Mouse (Mus musculus) embryonic facial prominence, embryonic 13.5 days (tissue): ENCODE data around the gene Ugt1a7c. TPM values are rescaled to one million over a fixed set of nuclear protein-coding genes. Genes with fewer than 3 reads are reported as not detected.
"Not testable (repeated sequence)": the region's sequence is repeated elsewhere in the genome, so short reads cannot be mapped to it uniquely, and the experiment has no call there.

Experiments
- ATAC-seq: fragments of 200-750 bp; cut with Nextera tagmentation; 2 replicates; pipeline ENCODE4 v1.8.0; 2017; ENCODE audit warnings: low read depth; ENCODE audit not compliant: insufficient number of reproducible peaks, insufficient read depth, low FRiP score, low TSS enrichment
- H3K27ac ChIP-seq: fragments of 300-500 bp; sonication (generic); 2 replicates; pipeline ENCODE4 v1.5.1; 2015; ENCODE audit warnings: moderate library complexity, mild to moderate bottlenecking, inconsistent platforms
- H3K27me3 ChIP-seq: fragments of 300-500 bp; sonication (generic); 2 replicates; pipeline ENCODE4 v1.6.1; 2015; ENCODE audit warnings: mild to moderate bottlenecking, inconsistent platforms
- H3K36me3 ChIP-seq: fragments of 300-500 bp; sonication (generic); 2 replicates; pipeline ENCODE4 v1.6.1; 2015; ENCODE audit warnings: mild to moderate bottlenecking, inconsistent platforms
- H3K4me1 ChIP-seq: fragments of 300-500 bp; sonication (generic); 2 replicates; pipeline ENCODE4 v1.6.1; 2015; ENCODE audit warnings: inconsistent platforms
- H3K4me2 ChIP-seq: fragments of 300-500 bp; sonication (generic); 2 replicates; pipeline ENCODE4 v1.6.1; 2015; ENCODE audit warnings: moderate library complexity, mild to moderate bottlenecking, inconsistent platforms
- H3K4me3 ChIP-seq: fragments of 300-500 bp; sonication (generic); 2 replicates; pipeline ENCODE4 v1.5.1; 2015; ENCODE audit warnings: mild to moderate bottlenecking, inconsistent platforms
- H3K9ac ChIP-seq: fragments of 300-500 bp; sonication (generic); 2 replicates; pipeline ENCODE4 v1.6.1; 2015; ENCODE audit warnings: mild to moderate bottlenecking, inconsistent platforms
- H3K9me3 ChIP-seq: fragments of 300-500 bp; sonication (generic); 2 replicates; pipeline ENCODE4 v1.6.1; 2016; ENCODE audit warnings: inconsistent platforms
- WGBS: fragments of 180-500 bp; shearing (Covaris S2); methylation state at CpG from one replicate; pipeline ENCODE4 v1.1.7; 2015; ENCODE audit warnings: mixed read lengths; 5-methylcytosine and 5-hydroxymethylcytosine counted together
- polyA plus RNA-seq: library from polyadenylated mRNA; unstranded; fragments of >200 nt; fragmentation: Nextera tagmentation; extraction: Ambion mirVana; gene quantifications from 2 replicates; pipeline ENCODE4 v1.2.1, GENCODE M21; 2015

Ugt1a7c gene
- polyA plus RNA-seq, 1 experiment from 2014 or later, result 1.6 TPM

DNA sequence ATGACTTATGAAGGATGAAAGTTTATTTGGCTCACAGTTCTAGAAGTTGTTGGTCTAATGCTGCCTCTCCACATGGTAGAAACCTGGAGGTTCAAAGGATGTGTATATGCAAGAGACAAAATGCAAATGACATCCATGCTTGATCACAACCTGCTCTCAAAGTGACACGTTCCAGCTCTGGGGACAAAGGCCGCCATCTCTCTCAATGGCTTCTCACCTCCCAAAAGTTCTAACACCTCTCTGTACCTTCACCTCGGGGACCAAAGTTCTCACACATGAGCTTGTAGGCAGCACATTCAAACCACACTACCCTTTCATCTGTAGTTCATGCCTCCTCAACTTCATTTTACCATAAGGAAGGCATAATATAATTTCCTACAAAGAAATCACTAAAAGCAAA is 122.7 kb downstream of the Ugt1a7c start:
- WGBS, result 41% methylated on average over 3 of the region's 3 CpGs
- Histone ChIP-seq H3K9me3 (peaks cover 47% of the 10 kb centered on the region), H3K27me3 (no peaks in the 10 kb centered on the region), H3K4me2 (no peak overlapping the region), H3K36me3 (no peaks in the 10 kb centered on the region), H3K27ac (no peak overlapping the region), H3K4me1 (no peaks in the 10 kb centered on the region), H3K9ac (no peak overlapping the region), H3K4me3 (no peak overlapping the region)
- ATAC-seq, result no peak

DNA sequence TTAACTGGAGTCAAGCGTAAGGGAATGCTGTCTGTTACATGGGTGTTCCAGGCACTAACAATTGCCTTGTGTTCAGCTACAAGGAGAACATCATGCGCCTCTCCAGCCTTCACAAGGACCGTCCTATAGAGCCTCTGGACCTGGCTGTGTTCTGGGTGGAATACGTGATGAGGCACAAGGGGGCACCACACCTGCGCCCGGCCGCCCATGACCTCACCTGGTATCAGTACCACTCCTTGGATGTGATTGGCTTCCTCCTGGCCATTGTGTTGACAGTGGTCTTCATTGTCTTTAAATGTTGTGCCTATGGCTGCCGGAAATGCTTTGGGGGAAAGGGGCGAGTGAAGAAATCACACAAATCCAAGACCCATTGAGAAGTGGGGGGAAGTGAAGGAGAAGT is 123.2 kb downstream of the Ugt1a7c start:
- Histone ChIP-seq H3K9ac (no peak overlapping the region), H3K4me3 (no peak overlapping the region), H3K27me3 (no peaks in the 10 kb centered on the region), H3K4me1 (no peaks in the 10 kb centered on the region), H3K9me3 (peaks cover 42% of the 10 kb centered on the region), H3K36me3 (no peaks in the 10 kb centered on the region), H3K4me2 (no peak overlapping the region), H3K27ac (no peak overlapping the region)
- ATAC-seq, result no peak
- 71% methylated on average over 9 of the region's 9 CpGs for WGBS

DNA sequence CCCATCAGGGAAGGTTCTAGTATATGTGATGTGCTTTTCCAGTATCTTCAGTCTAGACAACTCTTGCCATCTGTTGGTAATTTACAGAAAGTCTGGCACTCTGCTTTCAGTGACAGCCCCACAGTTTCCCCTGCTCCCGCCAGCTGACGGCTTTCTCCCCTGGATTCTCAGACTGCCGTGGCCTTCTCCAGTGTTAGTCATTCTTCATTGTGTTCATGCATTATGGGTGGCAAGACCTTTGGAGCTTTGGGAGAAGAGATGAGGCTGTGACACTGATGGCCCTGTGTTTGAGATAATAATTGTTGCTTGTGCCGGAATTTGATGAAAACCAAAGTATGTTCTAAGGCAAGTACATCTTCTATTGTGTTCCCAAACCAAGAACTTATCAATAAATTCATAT is 123.7 kb downstream of the Ugt1a7c start:
- H3K4me3 ChIP-seq, result no peak overlapping the region
- H3K36me3 ChIP-seq, result no peaks in the 10 kb centered on the region
- no peaks in the 10 kb centered on the region for H3K4me1 ChIP-seq
- WGBS, result 45% methylated on average over 4 of the region's 4 CpGs
- H3K27ac ChIP-seq, result no peak overlapping the region
- no peaks in the 10 kb centered on the region for H3K27me3 ChIP-seq
- ATAC-seq, result no peak
- H3K4me2 ChIP-seq, result no peak overlapping the region
- H3K9me3 ChIP-seq, result peaks cover 37% of the 10 kb centered on the region
- no peak overlapping the region for H3K9ac ChIP-seq

DNA sequence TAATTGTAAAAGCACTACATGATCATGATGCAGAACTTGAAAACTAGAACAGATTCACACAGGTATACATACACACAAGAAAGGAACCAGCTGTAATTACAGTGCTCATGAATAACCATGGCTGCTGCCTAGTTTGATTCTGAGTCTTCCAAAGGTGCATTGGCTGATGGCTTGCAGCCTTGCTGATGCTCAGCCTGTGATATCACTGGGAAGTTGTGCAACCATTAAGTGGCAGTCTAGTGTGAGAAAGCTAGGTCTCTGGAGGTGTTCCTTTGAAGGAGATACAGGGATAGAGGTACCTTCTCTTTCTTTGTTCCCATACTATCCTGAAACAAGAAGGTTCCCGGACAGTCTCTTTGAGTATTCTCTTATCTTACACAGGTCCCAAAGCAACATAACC is 124.2 kb downstream of the Ugt1a7c start:
- no peaks in the 10 kb centered on the region for H3K36me3 ChIP-seq
- H3K9me3 ChIP-seq, result peaks cover 32% of the 10 kb centered on the region
- H3K4me3 ChIP-seq, result no peak overlapping the region
- 18% methylated on average over 1 of the region's 1 CpGs for WGBS
- no peak for ATAC-seq
- no peak overlapping the region for H3K4me2 ChIP-seq
- no peak overlapping the region for H3K9ac ChIP-seq
- no peaks in the 10 kb centered on the region for H3K4me1 ChIP-seq
- no peak overlapping the region for H3K27ac ChIP-seq
- no peaks in the 10 kb centered on the region for H3K27me3 ChIP-seq

DNA sequence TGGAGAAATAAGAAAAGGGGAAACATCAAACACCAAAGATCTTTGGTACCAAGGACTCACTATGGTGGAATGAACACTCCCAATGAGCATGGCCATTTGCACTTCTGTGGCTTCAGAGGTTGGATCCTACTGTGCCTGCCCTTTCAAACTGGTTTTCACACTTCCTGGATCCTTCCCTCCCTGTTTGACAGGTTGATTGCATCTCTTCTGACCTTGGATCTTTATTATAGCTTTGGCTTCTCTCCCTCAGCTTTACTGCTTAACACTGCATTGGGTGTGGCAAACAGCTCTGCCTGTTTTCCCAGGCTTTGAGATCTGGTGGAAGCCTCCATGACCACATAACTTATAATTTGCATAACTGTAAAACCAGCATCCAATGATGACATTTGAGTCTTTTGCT is 125.5 kb downstream of the Ugt1a7c start:
- H3K4me2 ChIP-seq, result no peak overlapping the region
- peaks cover 23% of the 10 kb centered on the region for H3K9me3 ChIP-seq
- H3K27me3 ChIP-seq, result no peaks in the 10 kb centered on the region
- ATAC-seq, result no peak
- no peak overlapping the region for H3K27ac ChIP-seq
- H3K36me3 ChIP-seq, result no peaks in the 10 kb centered on the region
- no peak overlapping the region for H3K9ac ChIP-seq
- H3K4me1 ChIP-seq, result no peaks in the 10 kb centered on the region
- no peak overlapping the region for H3K4me3 ChIP-seq

DNA sequence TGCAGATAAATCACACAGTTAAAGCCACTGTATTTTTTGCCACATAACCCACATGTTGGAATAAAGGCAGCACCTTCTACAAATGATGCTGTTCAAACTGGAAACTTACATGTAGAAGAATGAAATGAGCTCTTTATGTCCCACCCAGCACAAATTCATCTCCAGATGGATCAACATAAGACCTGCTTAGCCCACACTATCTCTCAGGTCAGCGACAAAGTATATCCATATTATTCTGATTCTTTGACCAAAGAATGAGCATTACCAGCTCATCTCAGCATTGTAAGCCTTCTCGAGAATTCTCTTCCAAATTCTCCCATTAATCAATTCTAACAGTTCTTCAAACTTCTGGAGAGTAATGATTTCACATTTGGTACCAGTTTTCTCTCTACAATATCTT is 127.4 kb downstream of the Ugt1a7c start:
- Histone ChIP-seq H3K4me3 (no peak overlapping the region), H3K4me2 (no peak overlapping the region), H3K27me3 (no peaks in the 10 kb centered on the region), H3K4me1 (no peaks in the 10 kb centered on the region), H3K9ac (no peak overlapping the region), H3K9me3 (peaks cover 25% of the 10 kb centered on the region), H3K27ac (no peak overlapping the region), H3K36me3 (no peaks in the 10 kb centered on the region)
- WGBS, result 50% methylated on average over 2 of the region's 2 CpGs
- ATAC-seq, result no peak

DNA sequence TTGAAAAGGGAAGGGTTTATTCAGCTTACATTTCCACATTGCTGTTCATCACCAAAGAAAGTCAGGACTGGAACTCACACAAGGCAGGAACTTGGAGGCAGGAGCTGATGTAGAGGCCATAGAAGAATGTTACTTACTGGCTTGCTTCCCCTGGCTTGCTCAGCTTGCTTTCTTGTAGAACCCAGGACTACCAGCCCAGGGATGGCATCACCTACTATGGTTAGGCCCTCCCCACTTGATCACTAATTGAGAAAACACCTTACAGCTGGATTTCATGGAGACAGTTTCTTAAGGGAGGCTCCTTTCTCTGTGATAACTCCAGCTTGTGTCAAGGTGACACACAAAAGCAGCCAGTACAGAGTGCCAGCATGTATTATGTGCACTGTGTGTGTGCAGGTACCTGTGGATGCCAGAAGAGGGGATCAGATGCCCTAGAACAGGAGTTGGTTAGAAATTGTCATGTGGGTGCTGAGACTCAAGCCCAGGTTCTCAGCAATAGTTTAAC is 128.2 kb downstream of the Ugt1a7c start:
- H3K9me3 ChIP-seq, result peaks cover 28% of the 10 kb centered on the region
- not testable (repeated sequence) for H3K27me3 ChIP-seq, H3K4me3 ChIP-seq, ATAC-seq, H3K9ac ChIP-seq, H3K4me2 ChIP-seq, H3K27ac ChIP-seq, H3K36me3 ChIP-seq, H3K4me1 ChIP-seq

DNA sequence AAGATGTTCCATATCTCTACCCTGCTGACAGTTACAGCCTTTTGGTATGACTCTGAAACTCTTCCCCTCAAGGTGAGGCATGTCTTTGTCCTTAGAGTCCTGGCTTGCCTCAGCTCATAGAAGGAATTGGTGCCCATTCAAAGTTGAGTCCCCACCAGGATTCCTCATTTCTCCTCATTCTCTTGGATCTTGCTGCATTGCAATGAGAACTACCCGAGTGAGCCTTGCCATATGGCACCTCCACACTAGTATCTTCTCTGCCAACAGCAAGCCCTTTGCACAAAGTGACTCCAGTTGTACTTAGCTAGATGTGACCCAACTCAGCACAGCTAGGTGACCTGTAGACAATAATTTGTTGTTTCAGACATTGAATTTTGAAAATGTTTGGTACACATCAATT is 128.7 kb downstream of the Ugt1a7c start:
- Histone ChIP-seq H3K27ac (no peak overlapping the region), H3K4me2 (no peak overlapping the region), H3K4me1 (no peaks in the 10 kb centered on the region), H3K9me3 (peaks cover 33% of the 10 kb centered on the region), H3K4me3 (no peak overlapping the region), H3K9ac (no peak overlapping the region), H3K27me3 (no peaks in the 10 kb centered on the region), H3K36me3 (no peaks in the 10 kb centered on the region)
- WGBS, result 47% methylated on average over 1 of the region's 1 CpGs
- no peak for ATAC-seq

DNA sequence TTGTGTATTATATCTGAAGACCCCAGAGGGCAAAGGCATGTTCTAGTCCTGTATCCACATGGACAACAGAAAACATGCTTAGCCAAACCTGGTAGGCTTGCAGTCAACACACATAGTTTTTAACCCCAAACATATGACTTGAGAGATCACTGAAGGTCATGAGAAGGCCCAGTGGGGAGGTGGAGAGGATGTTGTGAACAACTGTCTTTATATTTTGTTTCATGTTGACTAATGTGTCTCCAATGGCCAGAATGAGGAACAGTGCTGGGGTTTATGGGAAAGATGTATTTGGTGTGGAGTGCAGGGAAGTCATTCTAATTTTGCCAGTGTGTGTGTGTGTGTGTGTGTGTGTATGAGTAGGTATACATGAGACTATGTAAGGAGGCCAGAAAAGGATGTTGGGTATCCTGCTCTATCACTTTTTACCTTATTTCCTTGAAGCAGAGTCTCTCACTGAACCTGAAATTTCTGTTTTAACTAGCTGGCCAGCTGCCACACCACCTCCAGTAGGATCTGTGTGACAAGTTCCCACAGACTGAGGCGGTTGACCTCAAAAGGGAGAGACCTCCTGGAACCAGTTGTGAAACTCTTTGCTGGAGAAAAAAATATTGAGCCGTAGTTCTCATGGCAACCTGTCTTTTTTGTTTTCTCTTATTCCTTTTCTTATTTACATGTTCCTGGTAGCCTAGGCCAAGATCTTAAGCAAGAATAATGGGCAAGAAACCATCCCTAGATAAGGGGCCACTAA is 129.3 kb downstream of the Ugt1a7c start:
- Histone ChIP-seq H3K9ac (no peak overlapping the region), H3K27me3 (no peaks in the 10 kb centered on the region), H3K4me1 (no peaks in the 10 kb centered on the region), H3K36me3 (no peaks in the 10 kb centered on the region), H3K27ac (no peak overlapping the region), H3K9me3 (peaks cover 39% of the 10 kb centered on the region), H3K4me2 (no peak overlapping the region), H3K4me3 (no peak overlapping the region)
- 66% methylated on average over 2 of the region's 2 CpGs for WGBS
- ATAC-seq, result no peak

DNA sequence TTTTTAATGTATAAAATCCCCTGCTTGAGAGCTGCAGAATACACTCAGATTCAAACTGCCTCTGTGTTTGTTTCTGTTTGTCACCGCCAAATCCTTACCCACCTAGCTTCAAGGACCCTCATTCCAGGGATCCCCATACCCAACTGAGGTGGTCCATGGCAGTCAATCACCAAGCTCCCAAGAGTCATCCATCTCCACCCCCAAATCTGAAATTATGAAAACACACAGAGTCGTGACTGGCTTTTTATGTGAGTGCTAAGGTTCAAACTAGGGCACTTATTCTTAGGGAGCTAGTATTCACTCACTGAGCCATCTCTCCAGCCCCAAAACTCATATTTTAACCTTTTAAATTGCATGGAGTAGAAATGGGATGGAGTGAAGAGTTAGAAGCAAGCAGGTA is 130.4 kb downstream of the Ugt1a7c start:
- H3K27me3 ChIP-seq, H3K36me3 ChIP-seq, H3K4me2 ChIP-seq, H3K4me3 ChIP-seq, H3K9ac ChIP-seq, ATAC-seq, H3K4me1 ChIP-seq, H3K27ac ChIP-seq: not testable (repeated sequence)
- WGBS, result 34% methylated on average over 2 of the region's 2 CpGs
- peaks cover 50% of the 10 kb centered on the region for H3K9me3 ChIP-seq

DNA sequence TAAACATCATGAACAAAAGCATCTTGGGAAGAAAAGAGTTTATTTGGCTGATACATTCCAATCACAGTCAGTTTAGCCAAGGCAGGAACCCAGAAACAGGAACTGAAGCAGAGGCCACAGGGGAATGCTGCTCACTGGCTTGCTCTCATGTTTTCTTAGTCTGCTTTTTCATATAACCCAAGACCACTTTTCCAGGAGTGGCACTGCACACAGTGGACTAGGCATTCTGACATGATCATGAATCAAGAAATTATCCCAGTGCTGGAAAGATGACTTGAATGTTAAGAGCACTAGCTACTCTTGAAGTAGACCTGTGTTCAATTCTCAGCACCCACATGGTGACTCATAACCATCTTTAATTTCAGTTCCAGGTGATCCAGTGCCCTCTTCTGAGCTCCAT is 130.9 kb downstream of the Ugt1a7c start:
- H3K36me3 ChIP-seq, result no peaks in the 10 kb centered on the region
- no peak overlapping the region for H3K4me3 ChIP-seq
- no peaks in the 10 kb centered on the region for H3K4me1 ChIP-seq
- H3K27me3 ChIP-seq, result no peaks in the 10 kb centered on the region
- no peak overlapping the region for H3K27ac ChIP-seq
- no peak overlapping the region for H3K4me2 ChIP-seq
- ATAC-seq, result no peak
- H3K9me3 ChIP-seq, result peaks cover 55% of the 10 kb centered on the region
- no peak overlapping the region for H3K9ac ChIP-seq

DNA sequence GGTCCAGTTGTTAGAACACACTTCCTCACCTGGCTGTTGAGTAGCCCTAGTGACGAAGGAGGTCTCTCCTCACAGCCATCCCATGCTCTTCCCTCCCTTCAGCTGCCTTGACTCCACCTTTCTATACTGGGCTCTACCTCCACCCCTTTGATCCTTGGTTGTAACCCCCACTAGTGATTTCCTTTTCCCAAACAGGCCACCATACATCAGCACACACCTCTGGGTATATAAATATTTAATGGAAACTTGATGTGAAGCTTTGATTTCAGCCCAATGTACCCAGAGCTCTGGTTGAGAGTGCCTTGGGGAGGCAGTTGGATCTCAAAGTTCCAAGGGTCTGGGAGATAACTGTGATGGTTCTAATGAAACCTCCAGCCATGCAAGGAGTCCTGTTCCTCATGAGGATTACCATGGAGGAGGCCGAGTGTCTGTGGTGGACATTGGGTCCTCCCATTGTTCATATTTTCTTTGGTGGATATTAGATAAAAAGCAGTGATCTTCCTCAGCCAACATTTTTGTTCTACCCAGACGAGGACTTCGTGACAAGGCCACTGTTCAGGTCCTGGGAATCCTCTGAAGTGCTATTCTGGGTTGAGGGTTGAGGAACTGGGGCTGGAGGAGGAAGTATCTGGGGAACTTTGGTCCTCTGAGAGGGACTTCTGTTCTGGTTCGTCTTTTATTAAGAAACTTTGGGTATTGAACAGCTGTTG is 132.0 kb downstream of the Ugt1a7c start, which contains the start of gene Mroh2a:
Mroh2a (plus strand) TSS at position 317 of the 710 bp plus-strand sequence.
- Histone ChIP-seq H3K27ac (no peak within 1 kb of the TSS), H3K4me2 (no peak within 1 kb of the TSS), H3K27me3 (no peaks in the 10 kb centered on the region), H3K9ac (no peak within 1 kb of the TSS), H3K4me3 (no peak within 1 kb of the TSS), H3K4me1 (no peaks in the 10 kb centered on the region), H3K9me3 (peaks cover 65% of the 10 kb centered on the region), H3K36me3 (no peaks in the 10 kb centered on the region)
- no peak; the same call in 1 of the 2 replicates for ATAC-seq
- WGBS, result 50% methylated on average over 5 of the region's 5 CpGs
